Mouse (Mus musculus) olfactory bulb, adult 2 months (tissue): ENCODE data around the gene Ccdc97. TPM values are rescaled to one million over a fixed set of nuclear protein-coding genes. Genes with fewer than 3 reads are reported as not detected.
A peak's percentile ranks its signal among the peaks of the same experiment; 100 is the strongest.

Experiments used
- H3K27ac ChIP-seq: fragments of 200-500 bp; 2 replicates; pipeline ENCODE4 v1.5.1; 2012; ENCODE audit warnings: low read depth, low read length; ENCODE audit not compliant: insufficient read depth
- H3K4me1 ChIP-seq: fragments of 200-500 bp; 2 replicates; pipeline ENCODE4 v1.6.1; 2012; ENCODE audit warnings: low read length; ENCODE audit not compliant: control insufficient read depth, insufficient read depth
- H3K4me3 ChIP-seq: fragments of 200-500 bp; 2 replicates; pipeline ENCODE4 v1.5.1; 2012; ENCODE audit warnings: mild to moderate bottlenecking, low read depth, low read length, moderate library complexity; ENCODE audit not compliant: insufficient read depth
- CTCF ChIP-seq: fragments of 200-500 bp; IDR thresholded peaks from 2 replicates; pipeline ENCODE4 v1.5.1; 2012; ENCODE audit warnings: low read depth, mild to moderate bottlenecking, low read length, moderate library complexity; ENCODE audit not compliant: insufficient read depth
- POLR2A ChIP-seq: fragments of 200-500 bp; IDR thresholded peaks from 2 replicates; pipeline ENCODE4 v1.6.1; 2012; ENCODE audit warnings: mild to moderate bottlenecking, low read depth, low read length, moderate library complexity; ENCODE audit not compliant: insufficient read depth
- WGBS: fragments of 180-500 bp; shearing (Covaris S2); methylation state at CpG from one replicate; pipeline ENCODE4 v1.1.7; 2018; 5-methylcytosine and 5-hydroxymethylcytosine counted together
- polyA plus RNA-seq: library from polyadenylated mRNA; stranded (reverse); fragments of >200 nt; gene quantifications from 2 replicates; pipeline ENCODE4 v1.2.4, GENCODE M21; 2012; ENCODE audit warnings: low replicate concordance; ENCODE audit not compliant: missing spikeins, insufficient read depth, insufficient read length

Gene Ccdc97
- polyA plus RNA-seq, 1 experiment, result not detected

- peak overlapping the region; percentile 81 for H3K4me3 ChIP-seq
- peak overlapping the region; percentile 87 for H3K27ac ChIP-seq
- 0 out of 2 replicates have a peak, but pooled peaks cover 3% of the 10 kb centered on the region for H3K4me1 ChIP-seq
- under 1% methylated on average over 30 of the region's 30 CpGs for WGBS
- TF ChIP-seq POLR2A (peak; percentile 29), CTCF (0 out of 2 replicates have a peak, but pooled peaks have one; percentile 16)
Measured at GRCm38 (mm10) chr7:25754439-25754737, 35.5 kb upstream of the Ccdc97 start.

DNA sequence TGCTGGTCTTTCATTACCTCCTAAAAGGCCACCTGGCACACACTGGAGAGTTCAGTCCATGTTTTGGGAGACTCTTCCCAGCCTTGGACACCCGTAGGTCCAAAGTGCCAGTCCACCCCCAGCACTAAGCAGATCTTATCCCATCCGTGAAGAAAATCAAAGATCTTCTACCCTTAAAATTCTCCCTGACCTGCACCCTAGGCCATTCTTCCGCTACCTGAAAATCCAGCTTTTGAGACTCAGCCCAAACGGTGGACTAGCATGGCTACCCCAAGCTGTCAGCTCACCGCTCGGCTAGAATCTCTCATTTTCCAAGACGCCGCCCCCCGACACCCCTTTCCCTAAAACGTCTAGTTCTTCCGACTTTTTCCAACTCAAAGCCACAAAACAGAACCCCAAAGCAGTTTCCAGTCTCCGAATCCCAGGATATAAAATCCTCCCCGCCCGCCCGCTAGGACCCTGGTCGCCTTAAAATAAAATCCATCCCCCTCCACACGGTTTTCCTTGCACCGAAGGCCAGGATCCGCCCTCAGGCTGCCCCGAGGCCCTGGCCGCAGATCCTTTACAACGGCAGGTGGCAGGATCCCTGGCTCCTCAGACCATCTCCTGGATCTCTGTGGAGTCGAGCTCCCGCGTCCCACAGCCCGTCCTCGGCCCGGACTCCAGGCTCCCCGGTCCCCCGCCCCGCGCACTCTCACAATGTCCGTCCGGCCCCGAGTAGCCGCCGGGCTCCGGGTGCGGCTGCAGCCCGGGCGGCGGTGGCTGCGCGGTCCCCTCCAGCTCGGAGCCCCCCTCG, 35.0 kb upstream of the Ccdc97 start:
- Histone ChIP-seq H3K4me3 (peak overlapping the region; percentile 81), H3K4me1 (0 out of 2 replicates have a peak, but pooled peaks cover 3% of the 10 kb centered on the region), H3K27ac (peak overlapping the region; percentile 87)
- WGBS, result under 1% methylated on average over 46 of the region's 46 CpGs
- no peak; the same call in 1 of the 2 replicates for TF ChIP-seq CTCF

DNA sequence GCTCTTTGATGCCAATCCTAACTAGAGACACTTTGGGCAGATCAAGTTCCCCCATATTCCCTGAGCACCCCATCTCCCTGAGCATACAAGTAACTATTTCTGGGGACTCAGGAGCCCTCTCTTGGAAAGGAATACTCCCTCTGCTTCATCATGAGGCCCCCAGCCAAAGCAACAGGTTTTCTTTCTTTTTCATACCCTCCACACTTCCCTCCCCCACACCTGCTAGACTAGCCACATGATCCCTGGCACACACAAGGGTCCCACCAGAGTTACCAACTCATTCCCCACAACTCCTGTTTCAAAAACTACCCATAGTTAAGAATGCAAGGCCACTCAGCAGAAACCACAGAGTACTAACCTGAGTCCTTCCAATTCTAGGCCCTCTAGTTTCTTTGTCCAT, 34.2 kb upstream of the Ccdc97 start:
- TF ChIP-seq CTCF (no peak), POLR2A (no peak)
- 0 out of 2 replicates have a peak, but pooled peaks cover 3% of the 10 kb centered on the region for H3K4me1 ChIP-seq
- H3K4me3 ChIP-seq, result no peak overlapping the region
- H3K27ac ChIP-seq, result no peak overlapping the region

- no peak overlapping the region for H3K27ac ChIP-seq
- no peaks in the 10 kb centered on the region for H3K4me1 ChIP-seq
- no peak for TF ChIP-seq CTCF
- TF ChIP-seq POLR2A, result no peak
- H3K4me3 ChIP-seq, result no peak overlapping the region
- 62% methylated on average over 3 of the region's 3 CpGs for WGBS
Measured at GRCm38 (mm10) chr7:25746844-25747243, 28.0 kb upstream of the Ccdc97 start.

DNA sequence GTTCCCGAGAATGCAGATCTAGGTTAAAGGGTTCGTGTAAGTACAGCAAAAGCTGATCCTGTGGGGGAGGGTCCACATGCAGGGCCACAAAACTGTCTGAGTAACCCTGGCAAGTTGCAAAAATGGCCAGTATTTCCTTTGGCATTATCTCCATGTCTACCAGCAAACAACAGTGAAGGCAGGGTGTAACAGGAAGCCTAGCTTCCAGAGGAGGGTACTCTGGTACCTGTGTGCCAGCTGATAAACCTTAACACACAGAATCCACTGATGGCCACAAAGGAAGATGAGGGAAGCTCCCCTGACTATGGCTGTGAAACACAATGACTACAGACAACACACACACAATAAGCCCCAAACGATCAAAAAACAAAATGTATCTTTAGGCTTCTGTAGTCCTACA, 19.4 kb upstream of the Ccdc97 start:
- no peak overlapping the region for H3K4me3 ChIP-seq
- TF ChIP-seq CTCF (no peak), POLR2A (no peak)
- no peaks in the 10 kb centered on the region for H3K4me1 ChIP-seq
- H3K27ac ChIP-seq, result no peak overlapping the region
- 86% methylated on average over 3 of the region's 3 CpGs for WGBS

DNA sequence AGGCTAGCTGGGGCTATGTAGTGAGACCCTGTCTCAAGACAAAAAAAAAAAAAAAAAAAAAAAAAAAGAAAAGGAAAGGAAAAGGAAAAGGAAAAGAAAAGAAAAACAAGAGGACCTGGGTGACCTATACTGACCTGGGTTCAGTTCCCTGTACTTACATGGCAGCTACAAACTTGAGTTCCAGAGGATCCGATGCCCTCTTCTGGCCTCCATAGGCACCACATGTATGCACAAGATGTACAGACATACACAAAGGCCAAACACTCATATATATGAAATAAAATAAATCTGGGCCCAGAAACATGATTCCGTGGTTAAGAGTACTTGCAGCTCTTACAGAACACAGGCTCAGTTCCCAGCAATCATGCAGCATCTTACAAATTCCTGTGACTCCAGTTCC, 18.0 kb upstream of the Ccdc97 start:
- no peak overlapping the region for H3K4me3 ChIP-seq
- WGBS, result 91% methylated on average over 2 of the region's 2 CpGs
- no peak overlapping the region for H3K27ac ChIP-seq
- no peaks in the 10 kb centered on the region for H3K4me1 ChIP-seq
- no peak for TF ChIP-seq POLR2A
- TF ChIP-seq CTCF, result no peak

- H3K4me3 ChIP-seq, result no peak overlapping the region
- no peaks in the 10 kb centered on the region for H3K4me1 ChIP-seq
- TF ChIP-seq POLR2A, result no peak
- no peak for TF ChIP-seq CTCF
- no peak overlapping the region for H3K27ac ChIP-seq
- WGBS, result 78% methylated on average over 4 of the region's 4 CpGs
Measured at GRCm38 (mm10) chr7:25734991-25735390, 16.1 kb upstream of the Ccdc97 start.

DNA sequence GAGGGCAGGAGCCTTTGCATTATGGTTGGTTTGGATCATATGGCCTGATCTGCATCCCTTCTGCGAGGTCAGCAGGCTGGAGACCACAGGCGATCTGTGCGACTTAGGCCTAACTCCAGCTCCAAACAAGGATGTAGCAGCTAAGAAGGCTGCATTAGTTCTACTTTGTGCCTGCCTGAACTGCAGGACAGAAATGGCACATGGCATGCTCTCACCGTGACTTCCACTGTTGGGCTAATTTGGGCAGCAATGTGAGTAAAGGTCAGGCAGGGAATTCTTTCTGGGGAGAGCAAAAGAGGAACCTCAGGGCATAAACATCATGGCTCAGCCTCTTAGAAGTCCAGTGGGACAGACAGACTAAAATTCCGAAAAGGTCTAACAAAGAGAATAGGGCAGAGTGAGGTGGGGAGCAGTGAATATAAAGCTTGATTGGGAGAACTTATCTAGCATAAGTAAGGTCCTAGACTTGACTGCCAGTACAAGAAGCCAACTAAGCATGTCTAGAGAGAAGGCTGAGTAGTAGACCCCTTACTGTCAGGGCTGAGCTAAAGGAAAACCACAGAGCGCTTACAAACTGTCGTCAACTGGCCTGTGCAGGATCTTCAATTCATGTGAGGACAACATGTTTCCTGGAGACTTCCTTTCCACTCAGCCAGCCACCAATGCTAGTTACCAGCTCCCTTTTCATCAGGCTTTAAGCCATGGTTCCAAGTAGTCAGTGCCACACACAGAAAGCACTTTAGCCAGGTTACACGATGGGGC, 12.6 kb upstream of the Ccdc97 start:
- Histone ChIP-seq H3K4me3 (no peak overlapping the region), H3K27ac (no peak overlapping the region), H3K4me1 (no peaks in the 10 kb centered on the region)
- TF ChIP-seq CTCF, result no peak
- TF ChIP-seq POLR2A, result no peak
- 86% methylated on average over 8 of the region's 8 CpGs for WGBS

- 74% methylated on average over 2 of the region's 2 CpGs for WGBS
- no peak overlapping the region for H3K27ac ChIP-seq
Measured at GRCm38 (mm10) chr7:25729862-25730261, 11.0 kb upstream of the Ccdc97 start.

More at GRCm38 (mm10) chr7:25729862-25730261, 11.0 kb upstream of the Ccdc97 start:
- Histone ChIP-seq H3K4me3 (no peak overlapping the region), H3K4me1 (peaks cover 8% of the 10 kb centered on the region; the same call in 1 of the 2 replicates)
- no peak for TF ChIP-seq CTCF
- no peak for TF ChIP-seq POLR2A
